Mouse (Mus musculus) embryonic facial prominence, embryonic 11.5 days (tissue): ENCODE results near the gene 1700016D06Rik. TPM values are rescaled to one million over a fixed set of nuclear protein-coding genes. Genes with fewer than 3 reads are reported as not detected.
"Not testable (repeated sequence)": the region's sequence is repeated elsewhere in the genome, so short reads cannot be mapped to it uniquely, and the experiment has no call there.

ENCODE experiments used
- ATAC-seq: fragments of 200-750 bp; cut with Nextera tagmentation; replicated peaks from 2 replicates; pipeline ENCODE4 v1.8.0; 2017; ENCODE audit warnings: low read depth; ENCODE audit not compliant: insufficient number of reproducible peaks, low FRiP score, low TSS enrichment
- DNase-seq: peaks from one replicate; pipeline ENCODE4 v3.0.0-alpha.2; 2015; ENCODE audit warnings: low spot score
- H3K27ac ChIP-seq: fragments of 300-500 bp; sonication (generic); replicated peaks from 2 replicates; pipeline ENCODE4 v1.5.1; 2014; ENCODE audit warnings: mild to moderate bottlenecking, low read depth, low read length, control low read depth
- H3K27me3 ChIP-seq: fragments of 300-500 bp; sonication (generic); 2 replicates; pipeline ENCODE4 v1.6.1; 2014; ENCODE audit warnings: mild to moderate bottlenecking, low read length, moderate library complexity, mixed read lengths; ENCODE audit not compliant: control insufficient read depth, insufficient read depth
- H3K36me3 ChIP-seq: fragments of 300-500 bp; sonication (generic); replicated peaks from 2 replicates; pipeline ENCODE4 v1.6.1; 2014; ENCODE audit warnings: low read depth, mild to moderate bottlenecking, low read length, moderate library complexity, mixed read lengths; ENCODE audit not compliant: control insufficient read depth, insufficient read depth
- H3K4me1 ChIP-seq: fragments of 300-500 bp; sonication (generic); 2 replicates; pipeline ENCODE4 v1.6.1; 2014; ENCODE audit warnings: low read length, mixed read lengths; ENCODE audit not compliant: control insufficient read depth, insufficient read depth
- H3K4me2 ChIP-seq: fragments of 300-500 bp; sonication (generic); 2 replicates; pipeline ENCODE4 v1.6.1; 2014; ENCODE audit warnings: low read depth, mild to moderate bottlenecking, control low read depth, low read length, moderate library complexity
- H3K4me3 ChIP-seq: fragments of 300-500 bp; sonication (generic); 2 replicates; pipeline ENCODE4 v1.5.1; 2014; ENCODE audit warnings: low read depth, low read length, control low read depth
- H3K9ac ChIP-seq: fragments of 300-500 bp; sonication (generic); replicated peaks from 2 replicates; pipeline ENCODE4 v1.6.1; 2014; ENCODE audit warnings: mild to moderate bottlenecking, control low read depth, low read length
- H3K9me3 ChIP-seq: fragments of 300-500 bp; sonication (generic); replicated peaks from 2 replicates; pipeline ENCODE4 v1.6.1; 2016; ENCODE audit warnings: mild to moderate bottlenecking, low read length, inconsistent platforms, mixed read lengths; ENCODE audit not compliant: control insufficient read depth
- WGBS: fragments of 180-500 bp; shearing (Covaris S2); extraction: QIAGEN DNeasy Blood & Tissue Kit; methylation state at CpG from one replicate; pipeline ENCODE4 v1.1.7; 2014; 5-methylcytosine and 5-hydroxymethylcytosine counted together
- polyA plus RNA-seq: library from polyadenylated mRNA; unstranded; fragments of >200 nt; fragmentation: Nextera tagmentation; extraction: Ambion mirVana; gene quantifications from 2 replicates; pipeline ENCODE4 v1.2.1, GENCODE M21; 2014

Gene 1700016D06Rik
- polyA plus RNA-seq, 1 experiment from 2014 or later = not detected

DNA sequence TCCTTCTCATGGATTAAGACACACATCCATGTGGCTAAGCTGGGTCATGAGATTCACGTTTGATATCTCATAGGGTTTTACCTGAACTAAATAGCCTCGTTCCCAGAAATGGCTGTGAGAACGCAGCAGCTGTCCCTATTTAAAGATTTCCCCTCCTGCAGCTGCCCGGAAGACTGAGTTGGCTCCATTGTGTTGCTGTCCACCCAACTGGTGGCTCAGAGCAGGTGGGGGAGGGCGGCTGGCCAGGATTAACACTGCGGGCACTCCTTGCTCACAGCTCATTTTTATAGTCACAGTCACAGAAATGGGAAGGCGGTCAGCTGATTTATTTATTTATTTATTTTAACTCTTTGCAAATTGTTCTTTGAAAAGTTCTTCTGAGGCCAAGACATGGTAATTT is 10.9 kb downstream of the 1700016D06Rik start:
- ATAC-seq = no peak

DNA sequence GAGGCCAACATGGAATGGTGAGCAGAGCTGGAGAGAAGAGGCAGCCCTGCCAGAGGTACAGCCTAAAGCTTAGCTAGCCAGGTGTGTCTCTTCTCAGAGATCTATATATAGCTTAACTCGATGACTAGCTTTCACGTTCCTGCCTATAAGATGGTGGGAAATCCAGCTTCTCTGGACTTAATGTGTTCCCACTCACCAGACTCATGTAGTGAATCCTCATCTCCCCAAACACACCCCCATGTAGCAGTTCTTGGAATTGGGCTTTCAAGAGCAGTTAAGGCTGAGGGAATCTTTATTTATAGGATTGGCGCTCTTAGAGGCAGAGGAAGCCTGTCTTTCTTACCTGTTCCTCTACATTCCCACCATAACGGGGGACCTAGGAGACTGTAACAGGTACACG is 13.6 kb downstream of the 1700016D06Rik start:
- no peak overlapping the region for H3K9ac ChIP-seq
- ATAC-seq (no peak), DNase-seq (no peak)
- no peak overlapping the region for H3K27ac ChIP-seq
- no peak overlapping the region for H3K4me2 ChIP-seq
- 91% methylated on average over 5 of the region's 5 CpGs for WGBS
- H3K4me3 ChIP-seq = no peak overlapping the region
- no peaks in the 10 kb centered on the region for H3K27me3 ChIP-seq
- no peaks in the 10 kb centered on the region for H3K36me3 ChIP-seq
- no peaks in the 10 kb centered on the region for H3K4me1 ChIP-seq
- H3K9me3 ChIP-seq = no peaks in the 10 kb centered on the region

More for the DNA sequence above, 10.9 kb downstream of the 1700016D06Rik start:
- H3K9me3 ChIP-seq = no peaks in the 10 kb centered on the region
- DNase-seq = no peak
- no peak overlapping the region for H3K4me3 ChIP-seq
- H3K4me1 ChIP-seq = no peaks in the 10 kb centered on the region
- 60% methylated on average over 7 of the region's 7 CpGs for WGBS
- no peaks in the 10 kb centered on the region for H3K27me3 ChIP-seq
- no peaks in the 10 kb centered on the region for H3K36me3 ChIP-seq
- H3K9ac ChIP-seq = no peak overlapping the region
- H3K4me2 ChIP-seq = no peak overlapping the region
- H3K27ac ChIP-seq = no peak overlapping the region

DNA sequence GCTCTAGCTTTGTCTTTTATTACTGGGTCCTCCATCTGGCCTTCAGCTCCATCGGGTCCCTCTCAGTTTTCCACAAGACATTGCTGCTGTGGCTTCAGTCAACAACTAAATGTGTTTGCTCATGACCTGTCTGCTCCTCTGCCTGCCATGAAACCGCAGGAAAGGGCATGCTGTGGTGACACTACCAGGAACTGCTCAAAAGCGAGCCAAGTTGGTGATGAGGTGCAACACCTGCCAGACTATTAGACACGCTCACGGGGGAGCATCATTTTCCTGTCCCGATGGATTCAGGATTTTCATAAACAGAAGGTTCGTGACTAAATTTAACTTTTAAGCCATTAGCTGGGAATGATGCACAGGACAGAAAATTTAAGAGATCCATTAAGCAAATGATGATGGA is 16.3 kb downstream of the 1700016D06Rik start:
- H3K4me1 ChIP-seq = no peaks in the 10 kb centered on the region
- no peaks in the 10 kb centered on the region for H3K9me3 ChIP-seq
- H3K4me3 ChIP-seq = no peak overlapping the region
- H3K4me2 ChIP-seq = no peak overlapping the region
- H3K27ac ChIP-seq = no peak overlapping the region
- no peaks in the 10 kb centered on the region for H3K36me3 ChIP-seq
- DNase-seq (no peak), ATAC-seq (no peak)
- 85% methylated on average over 7 of the region's 7 CpGs for WGBS
- H3K9ac ChIP-seq = no peak overlapping the region
- no peaks in the 10 kb centered on the region for H3K27me3 ChIP-seq

DNA sequence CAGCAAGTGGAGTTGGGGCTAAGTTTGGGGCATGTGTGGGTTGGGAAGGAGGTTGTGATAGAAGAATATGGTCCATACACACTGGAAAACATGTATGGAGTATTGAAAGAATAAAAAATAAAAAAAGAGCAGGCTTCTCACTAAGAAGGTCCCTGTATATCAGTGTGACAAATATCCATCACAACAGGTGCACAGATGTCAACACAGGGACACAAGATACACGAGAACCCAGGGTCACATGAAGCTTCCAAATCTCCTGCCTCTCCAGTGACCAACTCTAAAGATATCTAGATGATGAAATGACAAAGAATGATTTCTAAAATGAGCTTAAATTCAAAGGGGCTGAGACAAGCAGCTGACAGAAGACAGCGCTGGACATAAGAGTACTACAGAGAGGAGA is 32.6 kb downstream of the 1700016D06Rik start:
- WGBS = 72% methylated on average over 2 of the region's 2 CpGs
- H3K9ac ChIP-seq = no peak overlapping the region
- H3K4me3 ChIP-seq = no peak overlapping the region
- no peak overlapping the region for H3K4me2 ChIP-seq
- DNase-seq (no peak), ATAC-seq (no peak)
- H3K9me3 ChIP-seq = no peaks in the 10 kb centered on the region
- H3K27ac ChIP-seq = no peak overlapping the region
- no peaks in the 10 kb centered on the region for H3K4me1 ChIP-seq
- no peaks in the 10 kb centered on the region for H3K36me3 ChIP-seq
- H3K27me3 ChIP-seq = no peaks in the 10 kb centered on the region

DNA sequence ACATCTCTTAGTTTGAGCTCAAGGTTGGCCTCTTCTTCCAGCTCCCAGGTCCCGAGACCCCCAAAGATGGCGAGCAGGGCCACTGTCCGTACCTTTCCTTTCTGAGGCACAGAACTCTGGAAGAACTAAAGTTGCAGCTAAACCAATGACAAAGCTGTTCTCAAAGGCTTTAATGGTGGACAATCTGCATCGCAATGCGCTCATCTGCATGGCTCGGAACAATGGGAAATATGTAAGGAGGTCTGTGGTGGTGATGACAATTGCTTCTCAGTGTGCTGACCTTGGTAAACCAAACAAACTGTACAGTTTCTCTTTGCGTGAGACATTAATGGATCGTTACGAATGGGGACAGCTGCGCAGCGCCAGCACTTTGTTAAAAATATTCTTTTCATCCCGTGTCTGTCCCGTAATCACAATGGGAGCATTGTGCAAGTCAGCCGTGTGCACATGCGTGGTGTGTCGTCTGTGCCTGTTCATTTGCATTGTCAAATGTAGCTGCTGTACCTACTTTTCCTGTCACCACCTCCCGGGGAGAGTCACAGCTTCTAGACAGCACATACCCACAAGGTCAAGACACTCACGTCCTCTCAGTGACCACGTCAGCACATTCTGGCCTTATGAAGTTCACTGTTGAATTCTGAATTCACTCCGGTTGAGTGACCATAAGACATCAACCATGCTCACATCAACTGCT is 34.7 kb downstream of the 1700016D06Rik start:
- not testable (repeated sequence) for H3K27me3 ChIP-seq, H3K4me3 ChIP-seq, H3K9me3 ChIP-seq, H3K27ac ChIP-seq, ATAC-seq, H3K9ac ChIP-seq, H3K4me1 ChIP-seq, H3K4me2 ChIP-seq, H3K36me3 ChIP-seq, DNase-seq
- WGBS = 83% methylated on average over 20 of the region's 20 CpGs

DNA sequence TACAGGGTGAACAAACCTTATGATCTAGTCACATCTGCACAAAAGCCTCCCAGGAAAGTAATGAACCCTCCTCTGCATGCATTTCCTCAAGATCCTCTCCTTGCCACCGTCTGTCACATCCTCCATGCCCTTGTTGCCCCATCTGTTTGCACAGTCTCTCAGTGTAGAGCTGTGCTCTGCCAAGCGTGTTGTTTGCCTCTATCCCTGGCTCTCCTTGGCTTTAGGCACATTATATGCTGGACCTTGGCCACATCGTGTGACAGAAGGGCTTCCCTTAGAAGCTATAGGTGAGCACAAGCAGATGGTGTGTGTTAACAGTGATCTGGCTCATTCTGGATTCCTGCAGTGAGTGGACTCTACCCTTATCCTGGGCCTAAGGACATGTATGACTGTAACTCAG is 38.9 kb downstream of the 1700016D06Rik start:
- 80% methylated on average over 3 of the region's 3 CpGs for WGBS
- Histone ChIP-seq H3K9ac (no peak overlapping the region), H3K4me2 (no peak overlapping the region), H3K27ac (no peak overlapping the region), H3K9me3 (no peaks in the 10 kb centered on the region), H3K36me3 (no peaks in the 10 kb centered on the region), H3K27me3 (no peaks in the 10 kb centered on the region), H3K4me1 (no peaks in the 10 kb centered on the region), H3K4me3 (no peak overlapping the region)
- DNase-seq = no peak
- ATAC-seq = no peak

DNA sequence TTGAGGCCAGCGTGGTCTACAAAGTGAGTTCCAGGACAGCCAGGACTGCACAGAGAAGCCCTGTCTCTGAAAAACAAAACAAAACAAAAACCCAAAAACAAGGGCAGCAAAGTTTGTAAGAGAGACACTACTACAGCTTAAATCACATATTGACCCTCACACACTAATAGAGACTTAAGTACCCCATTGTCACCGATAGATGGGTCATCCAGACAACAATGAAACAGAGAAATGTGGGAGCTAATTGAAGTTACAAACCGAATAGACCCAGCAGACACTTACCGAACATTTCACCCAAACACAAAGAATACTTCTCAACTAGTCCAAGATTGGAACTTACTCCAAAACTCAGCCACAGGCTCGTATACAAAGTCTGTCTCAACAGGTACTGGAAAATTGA is 50.8 kb downstream of the 1700016D06Rik start:
- H3K27me3 ChIP-seq = no peaks in the 10 kb centered on the region
- H3K4me3 ChIP-seq = no peak overlapping the region
- H3K9ac ChIP-seq = no peak overlapping the region
- DNase-seq = no peak
- no peaks in the 10 kb centered on the region for H3K36me3 ChIP-seq
- WGBS = 92% methylated on average over 5 of the region's 5 CpGs
- ATAC-seq = no peak
- no peak overlapping the region for H3K4me2 ChIP-seq
- no peak overlapping the region for H3K27ac ChIP-seq
- no peaks in the 10 kb centered on the region for H3K4me1 ChIP-seq
- H3K9me3 ChIP-seq = no peaks in the 10 kb centered on the region

DNA sequence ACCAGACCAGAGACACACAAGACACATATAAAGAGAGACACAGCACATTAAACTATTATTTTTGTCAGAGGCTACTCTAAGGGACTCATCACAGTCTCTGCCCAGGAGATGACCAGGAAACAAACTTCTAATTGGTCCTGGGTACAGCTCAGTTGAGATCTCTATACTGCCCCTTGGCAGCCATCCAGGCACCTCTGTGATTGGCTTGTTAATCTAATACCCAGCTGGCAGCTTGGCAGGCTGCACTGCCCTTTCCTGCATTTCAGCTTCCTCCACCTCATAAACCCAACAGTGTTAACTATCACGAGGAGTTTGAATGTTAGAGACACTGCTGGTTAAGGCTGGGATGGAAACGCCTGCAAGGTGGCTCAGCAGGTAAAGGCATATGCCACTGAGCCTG is 57.7 kb downstream of the 1700016D06Rik start:
- H3K4me2 ChIP-seq = no peak overlapping the region
- H3K9me3 ChIP-seq = no peaks in the 10 kb centered on the region
- no peaks in the 10 kb centered on the region for H3K4me1 ChIP-seq
- H3K4me3 ChIP-seq = no peak overlapping the region
- ATAC-seq = no peak
- no peak overlapping the region for H3K27ac ChIP-seq
- no peak for DNase-seq
- WGBS = 95% methylated on average over 2 of the region's 2 CpGs
- no peaks in the 10 kb centered on the region for H3K36me3 ChIP-seq
- no peaks in the 10 kb centered on the region for H3K27me3 ChIP-seq
- H3K9ac ChIP-seq = no peak overlapping the region
